8 mouse cellular contexts compared by ENCODE assay signal in genomic region chr3:95986001-95986622, GRCm38 (mm10). TPM values are rescaled to one million over a fixed set of nuclear protein-coding genes. Genes with fewer than 3 reads are reported as not detected.
DNase-seq lines count a peak whose midpoint lies in the region; ATAC-seq and TF ChIP-seq lines count a peak whose summit lies in the region.

No protein-coding gene starts in this region.

- peak; percentile 35 to 46 for DNase-seq in cerebellum, postnatal 25 days
- DNase-seq in cerebellum, adult 8-10 months: no peak
- DNase-seq in CH12.LX (ENCODE audit: extremely low read depth): peak; percentile 91
- peak; percentile 61 for DNase-seq in testis, postnatal 14 days (ENCODE audit: low spot score)

- peak overlapping the region; percentile 91 for H3K27ac ChIP-seq in CH12.LX (ENCODE audit: insufficient read depth, low read depth)
- peak overlapping the region; percentile 76 for H3K27ac ChIP-seq in embryonic fibroblast, embryonic 13.5 days (ENCODE audit: insufficient read depth, low read length)
- peak overlapping the region; percentile 93 for H3K27ac ChIP-seq in hindbrain, embryonic 12.5 days
- H3K27ac ChIP-seq in limb, embryonic 12.5 days: peak overlapping the region; percentile 96
- H3K27ac ChIP-seq in midbrain, embryonic 16.5 days (ENCODE audit: low read length): peak overlapping the region; percentile 90

- peak overlapping the region; percentile 50 to 58 (median 53) for H3K4me3 ChIP-seq in CH12.LX (replicated peaks in 1 of 3; ENCODE audit: low read depth in 2 of 3, low read length in 2 of 3, poor library complexity in 1 of 3)
- no peak overlapping the region for H3K4me3 ChIP-seq in embryonic fibroblast, embryonic 13.5 days (ENCODE audit: insufficient read depth, low read length)
- peak overlapping the region; percentile 22 for H3K4me3 ChIP-seq in hindbrain, embryonic 12.5 days
- peak overlapping the region; percentile 33 for H3K4me3 ChIP-seq in limb, embryonic 12.5 days (replicated peaks)
- H3K4me3 ChIP-seq in midbrain, embryonic 16.5 days (ENCODE audit: low read depth, low read length): peak overlapping the region; percentile 17

- H3K36me3 ChIP-seq in CH12.LX (replicated peaks in 1 of 2; ENCODE audit: control insufficient read depth in 1 of 2, insufficient read depth in 1 of 2, low read length in 1 of 2): peaks cover 13 to 20% of the 10 kb centered on the region in 2 experiments
- H3K36me3 ChIP-seq in hindbrain, embryonic 12.5 days: peaks cover 37% of the 10 kb centered on the region
- H3K36me3 ChIP-seq in limb, embryonic 12.5 days: peaks cover 40% of the 10 kb centered on the region
- H3K36me3 ChIP-seq in midbrain, embryonic 16.5 days (ENCODE audit: control insufficient read depth, insufficient read depth, low read length): peaks cover 22% of the 10 kb centered on the region

- H3K79me2 ChIP-seq in CH12.LX (replicated peaks; ENCODE audit: control insufficient read depth, extremely low read depth, insufficient read depth, poor library complexity, severe bottlenecking): no peaks in the 10 kb centered on the region

- dilution Hi-C loops in CH12.LX (cut with MboI; ENCODE audit: extremely low pct_ligation_motif_present, extremely low pct_unique_long_range_greater_than_20kb, low sequenced_read_pairs): no loop called here

- peak overlapping the region; percentile 60 for H3K4me2 ChIP-seq in CH12.LX (ENCODE audit: insufficient read depth, low read depth, poor library complexity, severe bottlenecking)
- H3K4me2 ChIP-seq in hindbrain, embryonic 12.5 days (replicated peaks): peak overlapping the region; percentile 50
- H3K4me2 ChIP-seq in limb, embryonic 12.5 days: peak overlapping the region; percentile 57
- H3K4me2 ChIP-seq in midbrain, embryonic 16.5 days (ENCODE audit: low read length): peak overlapping the region; percentile 49

- ATAC-seq in hindbrain, embryonic 12.5 days (ENCODE audit: low FRiP score): peak; percentile 30
- ATAC-seq in limb, embryonic 12.5 days (ENCODE audit: insufficient number of reproducible peaks, insufficient read depth, low FRiP score, low TSS enrichment, low read depth): peak; percentile 16; the same call in 1 of the 2 replicates
- ATAC-seq in midbrain, embryonic 16.5 days: peak; percentile 14; the same call in 1 of the 2 replicates

- H3K9me3 ChIP-seq in CH12.LX (replicated peaks; ENCODE audit: low read length): peaks cover 8% of the 10 kb centered on the region
- H3K9me3 ChIP-seq in hindbrain, embryonic 12.5 days (replicated peaks): peaks cover 3% of the 10 kb centered on the region; the same call in 1 of the 2 replicates
- 0 out of 2 replicates have a peak, but pooled peaks cover 4% of the 10 kb centered on the region for H3K9me3 ChIP-seq in limb, embryonic 12.5 days
- H3K9me3 ChIP-seq in midbrain, embryonic 16.5 days (replicated peaks; ENCODE audit: control insufficient read depth, low read length, poor library complexity, severe bottlenecking): no peaks in the 10 kb centered on the region

- peak overlapping the region; percentile 53 for H3K9ac ChIP-seq in CH12.LX (ENCODE audit: insufficient read depth, low read depth)
- H3K9ac ChIP-seq in hindbrain, embryonic 12.5 days: peak overlapping the region; percentile 46
- H3K9ac ChIP-seq in limb, embryonic 12.5 days (replicated peaks): peak overlapping the region; percentile 52
- H3K9ac ChIP-seq in midbrain, embryonic 16.5 days (ENCODE audit: low read depth, low read length): peak overlapping the region; percentile 63

- peak; percentile 47; the same call in 1 of the 2 replicates for TF ChIP-seq EP300 in CH12.LX (IDR thresholded peaks at IDR 0.05; ENCODE audit: low read length)

- no peaks in the 10 kb centered on the region for H3K27me3 ChIP-seq in CH12.LX (replicated peaks)
- no peaks in the 10 kb centered on the region for H3K27me3 ChIP-seq in hindbrain, embryonic 12.5 days
- H3K27me3 ChIP-seq in limb, embryonic 12.5 days: no peaks in the 10 kb centered on the region
- H3K27me3 ChIP-seq in midbrain, embryonic 16.5 days (ENCODE audit: control insufficient read depth, insufficient read depth, low read depth, low read length): no peaks in the 10 kb centered on the region

- WGBS in hindbrain, embryonic 12.5 days: 2% methylated on average over 21 of the region's 21 CpGs
- 1% methylated on average over 21 of the region's 21 CpGs for WGBS in limb, embryonic 12.5 days
- WGBS in midbrain, embryonic 16.5 days: 4% methylated on average over 21 of the region's 21 CpGs

- no peak; the same call in 1 of the 2 replicates for TF ChIP-seq RAD21 in CH12.LX (IDR thresholded peaks at IDR 0.05; ENCODE audit: low read depth, low read length)

- H3K4me1 ChIP-seq in CH12.LX (ENCODE audit: control insufficient read depth in 1 of 2, insufficient read depth in 2 of 2): peaks cover 37 to 60% of the 10 kb centered on the region in 2 experiments
- H3K4me1 ChIP-seq in embryonic fibroblast, embryonic 13.5 days (ENCODE audit: control insufficient read depth, insufficient read depth, low read length): peaks cover 16% of the 10 kb centered on the region
- H3K4me1 ChIP-seq in hindbrain, embryonic 12.5 days: peaks cover 28% of the 10 kb centered on the region
- peaks cover 29% of the 10 kb centered on the region for H3K4me1 ChIP-seq in limb, embryonic 12.5 days (replicated peaks)
- H3K4me1 ChIP-seq in midbrain, embryonic 16.5 days (ENCODE audit: control insufficient read depth, insufficient read depth, low read length): peaks cover 24% of the 10 kb centered on the region

- in situ Hi-C loops in CH12.LX (cut with MboI; ENCODE audit: low pct_ligation_motif_present, low pct_unique_long_range_greater_than_20kb, low sequenced_read_pairs): no loop called here

- TF ChIP-seq POLR2A in CH12.LX (IDR thresholded peaks at IDR 0.05; ENCODE audit: low read depth, low read length): peak; percentile 80
- TF ChIP-seq POLR2A in embryonic fibroblast, embryonic 13.5 days (IDR thresholded peaks at IDR 0.05; ENCODE audit: low read depth, low read length): peak; percentile 74

- TF ChIP-seq CTCF in CH12.LX (conservative IDR thresholded peaks at IDR 0.05 in 1 of 2, IDR thresholded peaks at IDR 0.05 in 1 of 2; ENCODE audit: low read depth in 2 of 2, low read length in 2 of 2): no peak
- no peak for TF ChIP-seq CTCF in embryonic fibroblast, embryonic 13.5 days (IDR thresholded peaks at IDR 0.05; ENCODE audit: borderline replicate concordance, insufficient read depth, low read length)

TF ChIP-seq in CH12.LX, 34 proteins besides CTCF, POLR2A, EP300 and RAD21:
- TF ChIP-seq SMC3 (IDR thresholded peaks at IDR 0.05; ENCODE audit: low read depth, low read length) (peak; percentile 14; the same call in 1 of the 2 replicates), TBP (conservative IDR thresholded peaks at IDR 0.05; ENCODE audit: low read depth, low read length) (peak; percentile 84), GABPA (IDR thresholded peaks at IDR 0.05; ENCODE audit: insufficient replicate concordance, low read depth, low read length) (no peak), ETS1 (conservative IDR thresholded peaks at IDR 0.05; ENCODE audit: low read depth, low read length) (no peak), NRF1 (IDR thresholded peaks at IDR 0.05; ENCODE audit: low read depth, low read length) (no peak), RCOR1 (conservative IDR thresholded peaks at IDR 0.05; ENCODE audit: low read depth, low read length) (no peak), ZNF384 (IDR thresholded peaks at IDR 0.05; ENCODE audit: low read depth, low read length) (no peak), ZKSCAN1 (IDR thresholded peaks at IDR 0.05; ENCODE audit: borderline replicate concordance, low read depth, low read length) (no peak), USF2 (conservative IDR thresholded peaks at IDR 0.05; ENCODE audit: low read depth, low read length) (no peak), NELFE (IDR thresholded peaks at IDR 0.05; ENCODE audit: low read depth, low read length) (no peak), MXI1 (IDR thresholded peaks at IDR 0.05; ENCODE audit: low read depth, low read length) (0 out of 2 replicates have a peak, but pooled peaks have one; percentile 42), PAX5 (IDR thresholded peaks at IDR 0.05; ENCODE audit: low read length) (no peak), TCF12 (IDR thresholded peaks at IDR 0.05; ENCODE audit: low read depth, low read length) (peak; percentile 51; the same call in 1 of the 2 replicates), HCFC1 (IDR thresholded peaks at IDR 0.05; ENCODE audit: low read depth, low read length) (peak; percentile 73), IRF4 (IDR thresholded peaks at IDR 0.05; ENCODE audit: low read depth, low read length) (no peak; the same call in none of the 2 replicates), BHLHE40 (IDR thresholded peaks at IDR 0.05; ENCODE audit: low read depth, low read length) (no peak), POLR2AphosphoS2 (IDR thresholded peaks at IDR 0.05; ENCODE audit: low read depth, low read length) (0 out of 2 replicates have a peak, but pooled peaks have one; percentile 23), UBTF (IDR thresholded peaks at IDR 0.05; ENCODE audit: low read depth, low read length) (0 out of 2 replicates have a peak, but pooled peaks have one; percentile 11), SIN3A (IDR thresholded peaks at IDR 0.05; ENCODE audit: low read length) (peak; percentile 31; the same call in 1 of the 2 replicates), ZC3H11A (IDR thresholded peaks at IDR 0.05; ENCODE audit: low read depth, low read length) (no peak), MAX (IDR thresholded peaks at IDR 0.05; ENCODE audit: low read length) (no peak), USF1 (IDR thresholded peaks at IDR 0.05; ENCODE audit: low read depth, low read length) (no peak)

RNA-seq across cellular contexts. Expression of gene Plekho1, which starts 9.7 kb away (rescaled TPM):
- total RNA-seq in CH12.LX (2012; rRNA removed) (23.0 and 24.6 TPM in 2 replicates), CH12.LX (2014; rRNA removed) (22.2 and 22.3 TPM in 2 replicates)
- polyA plus RNA-seq in CH12.LX (2012; ENCODE audit: insufficient read length, low read depth): 18.6 and 23.4 TPM in 2 replicates
- 53.5 and 57.7 TPM in 2 replicates for polyA plus RNA-seq in embryonic fibroblast, embryonic 13.5 days (2011; ENCODE audit: insufficient read length, low read depth, missing spikeins)
- 77.4 and 79.3 TPM in 2 replicates for polyA plus RNA-seq in hindbrain, embryonic 12.5 days (2016; fragmentation: Nextera tagmentation; extraction: Ambion mirVana)
- polyA plus RNA-seq in limb, embryonic 12.5 days (2016; fragmentation: Nextera tagmentation; extraction: Ambion mirVana): 79.8 and 91.8 TPM in 2 replicates
- polyA plus RNA-seq in midbrain, embryonic 16.5 days (2015; fragmentation: Nextera tagmentation; extraction: Ambion mirVana): 46.1 and 54.6 TPM in 2 replicates

RNA-seq across cellular contexts. Expression of gene Anp32e, which starts 57.1 kb away (rescaled TPM):
- total RNA-seq in CH12.LX (2012; rRNA removed): 85.2 and 126 TPM in 2 replicates
- 64.8 and 74.2 TPM in 2 replicates for total RNA-seq in CH12.LX (2014; rRNA removed)
- polyA plus RNA-seq in CH12.LX (2012; ENCODE audit: insufficient read length, low read depth): 439 and 608 TPM in 2 replicates
- 161 and 235 TPM in 2 replicates for polyA plus RNA-seq in embryonic fibroblast, embryonic 13.5 days (2011; ENCODE audit: insufficient read length, low read depth, missing spikeins)
- 265 and 297 TPM in 2 replicates for polyA plus RNA-seq in hindbrain, embryonic 12.5 days (2016; fragmentation: Nextera tagmentation; extraction: Ambion mirVana)
- 304 and 327 TPM in 2 replicates for polyA plus RNA-seq in limb, embryonic 12.5 days (2016; fragmentation: Nextera tagmentation; extraction: Ambion mirVana)
- polyA plus RNA-seq in midbrain, embryonic 16.5 days (2015; fragmentation: Nextera tagmentation; extraction: Ambion mirVana): 110 and 131 TPM in 2 replicates
